Mouse (Mus musculus): ENCODE data around the gene Wwox. TPM values are rescaled to one million over a fixed set of nuclear protein-coding genes. Genes with fewer than 3 reads are reported as not detected.
A peak's percentile ranks its signal among the peaks of the same experiment; 100 is the strongest.

Gene Wwox
- polyA plus RNA-seq, 3 experiments from 2014 or later = 8.6 to 17.2 (median 12.6) TPM

- ATAC-seq = no peak
Observed at GRCm38 (mm10) chr8:114469208-114469590, 29.7 kb downstream of the Wwox start.

GRCm38 (mm10) chr8:114473546-114473945, 34.1 kb downstream of the Wwox start:
- ATAC-seq = no peak

GRCm38 (mm10) chr8:114476919-114477318, 37.5 kb downstream of the Wwox start:
- ATAC-seq = no peak

GRCm38 (mm10) chr8:114477790-114478189, 38.3 kb downstream of the Wwox start:
- no peak for ATAC-seq

- no peak for ATAC-seq
Observed at GRCm38 (mm10) chr8:114479749-114480148, 40.3 kb downstream of the Wwox start.

GRCm38 (mm10) chr8:114491662-114492160, 52.3 kb downstream of the Wwox start:
- ATAC-seq = no peak

- no peak for ATAC-seq
Observed at GRCm38 (mm10) chr8:114499448-114500144, 60.1 kb downstream of the Wwox start.

- ATAC-seq = no peak
Observed at GRCm38 (mm10) chr8:114501906-114502305, 62.5 kb downstream of the Wwox start.

GRCm38 (mm10) chr8:114503196-114503595, 63.7 kb downstream of the Wwox start:
- ATAC-seq = no peak

GRCm38 (mm10) chr8:114504889-114505288, 65.4 kb downstream of the Wwox start:
- no peak for ATAC-seq

GRCm38 (mm10) chr8:114505351-114506347, 66.2 kb downstream of the Wwox start:
- peak; percentile 46 for ATAC-seq

GRCm38 (mm10) chr8:114507404-114507803, 67.9 kb downstream of the Wwox start:
- no peak for ATAC-seq

GRCm38 (mm10) chr8:114510226-114510625, 70.8 kb downstream of the Wwox start:
- ATAC-seq = no peak

- no peak for ATAC-seq
Observed at GRCm38 (mm10) chr8:114512075-114512935, 72.8 kb downstream of the Wwox start.

GRCm38 (mm10) chr8:114514692-114515091, 75.2 kb downstream of the Wwox start:
- no peak for ATAC-seq

GRCm38 (mm10) chr8:114523061-114523460, 83.6 kb downstream of the Wwox start:
- ATAC-seq = no peak

GRCm38 (mm10) chr8:114526626-114527267, 87.3 kb downstream of the Wwox start:
- ATAC-seq = no peak

- ATAC-seq = no peak
Observed at GRCm38 (mm10) chr8:114527648-114528221, 88.3 kb downstream of the Wwox start.

GRCm38 (mm10) chr8:114529581-114529980, 90.1 kb downstream of the Wwox start:
- no peak for ATAC-seq

GRCm38 (mm10) chr8:114536201-114536600, 96.7 kb downstream of the Wwox start:
- ATAC-seq = no peak

GRCm38 (mm10) chr8:114541132-114541531, 101.7 kb downstream of the Wwox start:
- no peak for ATAC-seq

Measured in inflammation-experienced regulatory T-cells, adult 6 months (primary cell).